Mouse (Mus musculus) fat pad, adult 2 months (tissue): ENCODE measurements around the gene Racgap1.
A peak's percentile ranks its signal among the peaks of the same experiment; 100 is the strongest.

Source experiments
- DNase-seq: peaks from one replicate; pipeline ENCODE4 v3.0.0-alpha.2; 2011; ENCODE audit warnings: low read depth, low spot score; ENCODE audit errors: extremely low read depth

Gene Racgap1

GRCm38 (mm10) chr15:99651163-99651872 is at the start of gene Racgap1:
Racgap1 (minus strand) TSS chr15:99651656.
- DNase-seq: peak; percentile 39

GRCm38 (mm10) chr15:99700219-99701106 is 49.0 kb upstream of the Racgap1 start:
- DNase-seq: no peak

DNA sequence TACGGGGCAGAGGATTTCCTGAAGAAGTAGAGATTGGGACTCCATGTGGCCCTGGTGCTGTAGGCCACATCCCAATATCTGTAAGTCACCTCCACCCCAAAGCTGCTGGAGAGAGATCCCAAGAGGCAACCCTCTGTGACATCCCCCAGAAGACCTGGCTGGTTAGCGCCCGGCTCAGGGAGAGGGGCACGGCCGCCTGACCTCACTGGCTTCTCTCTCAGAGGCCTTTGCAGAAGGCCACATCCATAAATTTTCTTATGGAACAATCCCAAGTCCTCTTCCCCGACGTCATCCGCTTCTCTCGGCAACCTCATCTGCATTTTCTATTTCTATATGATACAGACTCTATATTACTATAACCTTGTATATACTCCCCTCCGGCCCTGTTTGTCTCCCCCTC is 48.3 kb upstream of the Racgap1 start:
- DNase-seq: no peak

DNA sequence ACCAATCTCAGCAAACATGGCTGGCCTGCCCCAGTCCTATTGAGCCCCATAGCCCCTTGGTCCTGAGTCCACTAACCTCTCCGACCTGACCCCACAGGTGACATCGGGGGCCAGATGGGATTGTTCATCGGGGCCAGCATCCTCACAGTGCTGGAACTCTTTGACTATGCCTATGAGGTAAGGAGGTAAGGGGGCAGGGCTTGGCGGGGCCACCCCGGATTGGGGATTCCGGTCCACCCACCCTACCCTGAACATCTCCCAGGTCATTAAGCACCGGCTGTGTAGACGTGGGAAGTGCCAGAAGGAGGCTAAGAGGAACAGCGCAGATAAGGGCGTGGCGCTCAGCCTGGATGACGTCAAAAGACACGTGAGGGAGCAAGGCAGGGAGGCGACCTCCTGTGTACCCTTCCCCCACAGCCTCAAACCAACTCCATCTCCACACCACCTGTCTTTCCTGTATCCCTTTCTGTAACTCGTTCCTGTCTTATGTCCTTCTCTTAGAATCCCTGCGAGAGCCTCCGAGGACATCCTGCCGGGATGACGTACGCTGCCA is 47.2 kb upstream of the Racgap1 start:
- DNase-seq: no peak

GRCm38 (mm10) chr15:99697309-99697708 is 45.9 kb upstream of the Racgap1 start:
- DNase-seq: no peak

DNA sequence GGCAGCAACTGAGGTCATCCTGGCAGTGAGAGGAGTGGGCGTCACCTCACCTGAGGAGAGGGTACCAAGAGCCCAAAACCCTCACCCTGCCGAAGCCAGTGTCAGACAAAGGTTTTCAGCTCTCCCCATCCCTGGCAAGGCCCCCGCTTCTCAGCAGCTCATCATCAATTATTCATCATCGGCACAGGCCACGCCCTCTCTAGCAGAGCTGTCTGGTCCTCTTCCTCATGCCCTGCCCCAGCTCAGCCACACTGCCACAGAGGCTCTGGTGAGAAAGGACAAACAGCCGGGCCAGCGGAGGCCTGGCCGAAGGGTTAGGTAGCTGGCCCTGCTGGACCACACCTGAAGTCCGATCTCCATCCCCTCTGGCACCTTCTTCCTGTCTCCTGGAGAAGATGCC is 40.5 kb upstream of the Racgap1 start:
- no peak for DNase-seq

GRCm38 (mm10) chr15:99690924-99691323 is 39.5 kb upstream of the Racgap1 start:
- DNase-seq: no peak

DNA sequence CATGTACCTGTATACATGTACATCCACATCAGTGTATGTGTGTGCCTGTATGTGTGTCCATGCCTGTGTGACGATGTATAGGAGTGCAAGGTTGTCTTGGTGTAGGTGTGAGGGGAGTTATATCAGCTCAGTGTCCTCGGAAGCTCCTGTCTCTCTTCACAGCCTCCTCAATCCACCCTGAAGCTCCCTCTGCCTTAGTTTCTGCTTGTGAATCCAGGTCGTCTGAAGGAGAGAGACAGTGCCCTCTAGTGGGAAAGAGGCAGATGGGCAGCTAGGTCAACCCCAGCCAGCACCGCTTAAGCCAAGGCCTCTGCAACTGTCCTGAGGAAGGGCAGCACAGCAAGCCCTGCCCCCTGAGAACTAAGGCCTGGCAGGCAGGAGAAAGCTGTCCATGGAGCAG is 37.3 kb upstream of the Racgap1 start:
- no peak for DNase-seq

- no peak for DNase-seq
These were observed 32.7 kb upstream of the Racgap1 start for GRCm38 (mm10) chr15:99684156-99684555.

DNA sequence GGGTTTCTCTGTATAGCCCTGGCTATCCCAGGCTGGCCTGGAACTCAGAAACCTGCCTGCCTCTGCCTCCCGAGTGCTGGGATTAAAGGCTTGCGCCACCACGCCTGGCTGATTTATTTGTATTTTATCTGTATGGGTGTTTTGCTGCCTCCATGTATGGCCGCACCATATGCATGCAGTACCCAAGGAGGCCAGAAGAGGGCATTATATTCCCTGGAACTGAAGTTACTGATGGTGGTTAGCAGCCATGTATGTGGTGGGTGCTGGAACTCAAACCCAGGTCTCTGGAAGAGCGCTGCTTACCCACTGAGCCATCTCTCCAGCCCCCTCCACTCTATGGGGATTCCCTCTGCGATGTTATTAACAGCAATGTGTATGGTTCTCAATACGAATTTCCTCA is 31.4 kb upstream of the Racgap1 start:
- no peak for DNase-seq

DNA sequence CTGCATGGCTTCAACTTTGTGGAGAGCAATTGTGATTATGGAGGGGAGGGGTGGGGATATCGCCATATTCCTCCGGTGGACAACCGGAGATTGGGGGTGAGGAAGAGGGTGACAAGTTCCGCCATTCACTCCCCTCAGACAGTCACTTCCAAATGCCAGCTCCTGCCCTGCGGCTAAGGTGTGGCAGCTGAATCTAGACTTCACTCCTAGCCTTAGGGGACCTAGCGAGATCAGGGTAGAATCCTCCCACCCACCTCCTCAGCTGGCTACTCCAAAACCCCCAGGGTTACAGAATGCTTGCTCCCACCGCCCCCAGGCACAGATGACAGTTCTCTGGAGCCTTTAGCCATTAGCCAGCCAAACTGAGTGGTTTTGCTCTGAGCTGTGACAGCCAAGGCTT is 27.6 kb upstream of the Racgap1 start:
- no peak for DNase-seq

- DNase-seq: no peak
These were observed 26.8 kb upstream of the Racgap1 start for GRCm38 (mm10) chr15:99678063-99678800.

- no peak for DNase-seq
These were observed 25.6 kb upstream of the Racgap1 start for GRCm38 (mm10) chr15:99677089-99677488.

DNA sequence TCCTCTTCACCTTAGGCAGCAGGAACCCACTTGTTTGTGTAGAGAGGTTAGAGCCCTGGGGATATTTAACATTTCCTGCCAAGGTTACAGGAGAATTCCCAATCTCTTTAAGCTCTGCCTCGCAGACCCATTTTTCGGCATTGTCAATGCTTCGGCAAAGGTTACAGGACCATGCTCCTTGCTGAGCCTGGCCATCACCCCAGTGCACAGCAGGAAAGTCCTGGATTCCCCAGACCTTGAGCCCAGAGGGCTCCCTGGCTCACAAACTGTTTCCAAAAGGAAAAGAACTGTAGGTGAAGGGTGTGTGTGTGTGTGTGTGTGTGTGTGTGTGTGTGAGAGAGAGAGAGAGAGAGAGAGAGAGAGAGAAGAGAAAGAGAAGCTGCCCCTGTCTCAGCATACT is 23.4 kb upstream of the Racgap1 start:
- DNase-seq: no peak

- no peak for DNase-seq
These were observed 20.3 kb upstream of the Racgap1 start for GRCm38 (mm10) chr15:99671783-99672182.

DNA sequence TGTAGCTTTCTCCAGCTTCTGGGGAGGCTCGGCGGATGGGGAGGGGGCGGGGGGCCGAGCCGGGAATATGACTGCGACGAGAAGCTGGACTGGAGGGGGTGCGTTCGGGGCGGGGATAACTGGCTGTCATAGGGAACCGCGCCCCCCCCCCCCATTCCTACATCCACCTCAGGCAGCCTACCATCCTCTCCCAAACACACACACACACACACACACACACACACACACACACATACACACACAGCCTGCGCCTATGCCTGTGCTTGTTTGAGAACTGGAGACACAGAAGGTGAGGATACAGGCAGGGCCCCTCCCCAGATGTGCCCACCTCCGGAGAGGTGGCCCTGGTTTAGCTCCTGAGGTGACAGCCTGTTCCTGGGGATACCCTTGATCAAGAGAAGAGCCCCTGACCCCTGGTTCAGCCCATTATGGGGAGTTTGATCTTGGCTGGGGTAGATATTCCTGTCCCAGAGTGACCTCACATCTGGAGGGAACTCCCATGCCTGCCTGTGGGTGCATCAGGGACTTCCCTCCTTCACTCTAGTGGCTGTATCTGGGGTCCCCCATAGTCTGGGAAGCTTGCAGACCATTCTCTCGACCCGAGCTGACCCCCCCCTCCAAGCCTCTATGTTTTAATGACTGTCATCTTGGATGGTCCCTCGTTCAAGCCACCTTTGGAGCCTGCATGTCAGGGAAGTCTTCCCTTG is 19.7 kb upstream of the Racgap1 start:
- DNase-seq: no peak

GRCm38 (mm10) chr15:99670154-99670821 is 18.8 kb upstream of the Racgap1 start, which contains the start of gene Asic1:
Asic1 (plus strand) TSS chr15:99670368.
- DNase-seq: no peak

GRCm38 (mm10) chr15:99669392-99669791 is 17.9 kb upstream of the Racgap1 start:
- DNase-seq: no peak

- DNase-seq: no peak
These were observed 17.4 kb upstream of the Racgap1 start for GRCm38 (mm10) chr15:99668881-99669280.

DNA sequence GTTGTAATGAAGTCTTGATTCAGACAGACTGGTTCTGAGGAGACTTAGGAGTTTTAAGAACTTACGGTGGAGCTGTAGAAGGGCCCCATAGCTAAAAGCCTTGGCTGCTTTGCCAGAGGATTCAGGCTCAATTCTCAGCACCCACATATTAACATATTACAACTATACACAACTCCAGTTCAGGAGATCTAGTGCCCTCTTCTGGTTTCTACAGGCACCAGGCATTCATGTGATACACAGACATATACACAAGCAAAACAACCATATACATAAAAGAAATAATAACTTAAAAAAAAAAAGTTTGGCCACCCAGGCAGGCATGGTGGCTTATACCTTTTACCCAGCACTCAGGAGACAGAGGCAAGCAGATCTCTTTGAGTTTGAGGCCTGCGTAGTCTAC is 16.1 kb upstream of the Racgap1 start:
- DNase-seq: no peak
